Mouse (Mus musculus) cortical plate, adult 2 months (tissue): ENCODE results near the gene Rnf123.

ENCODE experiments used
- CTCF ChIP-seq: fragments of 200-500 bp; IDR thresholded peaks from 2 replicates; pipeline ENCODE4 v1.5.1; 2011; ENCODE audit warnings: mild to moderate bottlenecking, control low read depth, low read length; ENCODE audit not compliant: insufficient read depth; ENCODE audit errors: extremely low read depth
- POLR2A ChIP-seq: fragments of 200-500 bp; IDR thresholded peaks from 2 replicates; pipeline ENCODE4 v1.6.1; 2011; ENCODE audit warnings: mild to moderate bottlenecking, low read length, control low read depth; ENCODE audit not compliant: insufficient read depth; ENCODE audit errors: extremely low read depth

DNA sequence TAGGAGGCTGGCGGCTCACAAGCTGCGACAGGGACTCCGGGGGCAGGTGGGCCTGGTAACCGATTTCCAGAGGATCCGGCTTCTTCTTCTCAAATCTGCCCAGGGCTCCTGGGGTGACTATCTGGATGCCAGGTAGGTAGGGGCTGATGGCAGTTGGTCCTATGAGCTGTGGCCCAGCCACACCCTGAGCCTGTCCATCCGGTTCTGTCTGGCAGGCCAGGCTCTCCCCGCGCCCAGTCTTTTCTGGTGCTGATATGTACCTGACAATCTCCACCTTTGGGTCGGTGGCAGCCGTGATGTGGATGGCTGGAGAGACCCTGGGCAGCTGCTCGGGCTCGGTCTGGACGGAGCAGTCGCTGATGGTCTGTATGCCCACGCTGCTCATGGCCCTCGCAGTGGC lies 27.0 kb upstream of the Rnf123 start:
- TF ChIP-seq CTCF (no peak), POLR2A (no peak)
